Mouse (Mus musculus): ENCODE results near the gene 4930524J08Rik.

GRCm38 (mm10) chr5:99977516-99978301 lies 1.2 kb upstream of the 4930524J08Rik start:
- TF ChIP-seq CTCF (IDR thresholded peaks at IDR 0.05; ENCODE audit: control insufficient read depth, insufficient read depth, insufficient replicate concordance, low read depth, low read length) (no peak), POLR2A (IDR thresholded peaks at IDR 0.05; ENCODE audit: control insufficient read depth, low read depth, low read length) (no peak)

Data from testis, adult 2 months (tissue).